In genomic region chr17:80480031-80480854, GRCm38 (mm10) we compare ENCODE assay signal across 8 mouse cellular contexts. TPM values are rescaled to one million over a fixed set of nuclear protein-coding genes. Genes with fewer than 3 reads are reported as not detected.
DNase-seq lines count a peak whose midpoint lies in the region; ATAC-seq and TF ChIP-seq lines count a peak whose summit lies in the region.

TSS of gene Sos1 (minus strand) at chr17:80480453.

- H3K9ac ChIP-seq in embryonic facial prominence, embryonic 12.5 days = peak within 1 kb of the TSS; percentile 95
- peak within 1 kb of the TSS; percentile 95 for H3K9ac ChIP-seq in limb, embryonic 11.5 days (ENCODE audit: low read length)
- peak within 1 kb of the TSS; percentile 98 for H3K9ac ChIP-seq in midbrain, embryonic 13.5 days (replicated peaks)

- H3K4me3 ChIP-seq in embryonic facial prominence, embryonic 12.5 days = peak within 1 kb of the TSS; percentile 97
- H3K4me3 ChIP-seq in limb, embryonic 11.5 days (ENCODE audit: low read depth, low read length) = peak within 1 kb of the TSS; percentile 84
- H3K4me3 ChIP-seq in midbrain, embryonic 13.5 days (replicated peaks) = peak within 1 kb of the TSS; percentile 98
- peak within 1 kb of the TSS; percentile 98 for H3K4me3 ChIP-seq in small intestine, adult 2 months (ENCODE audit: low read depth, low read length)

- peak within 1 kb of the TSS; percentile 96 for H3K27ac ChIP-seq in embryonic facial prominence, embryonic 12.5 days
- peak within 1 kb of the TSS; percentile 88 for H3K27ac ChIP-seq in limb, embryonic 11.5 days (replicated peaks; ENCODE audit: low read depth, low read length)
- peak within 1 kb of the TSS; percentile 98 for H3K27ac ChIP-seq in midbrain, embryonic 13.5 days
- H3K27ac ChIP-seq in small intestine, adult 2 months (ENCODE audit: insufficient read depth, low read depth, low read length) = peak within 1 kb of the TSS; percentile 80

- DNase-seq in 3T3-L1 (ENCODE audit: low read depth, low spot score) = peak; percentile 89
- DNase-seq in adrenal gland, postnatal 36 days = peak; percentile 99
- peak; percentile 97 to 98 for DNase-seq in heart, adult 18-20 months
- DNase-seq in kidney, adult 18-20 months = peak; percentile 97
- peak; percentile 99 for DNase-seq in limb, embryonic 11.5 days (ENCODE audit: low spot score)

- H3K4me1 ChIP-seq in embryonic facial prominence, embryonic 12.5 days = peaks cover 17% of the 10 kb centered on the region; the same call in 1 of the 2 replicates
- H3K4me1 ChIP-seq in limb, embryonic 11.5 days (ENCODE audit: control insufficient read depth, insufficient read depth, low read length) = 0 out of 2 replicates have a peak, but pooled peaks cover 4% of the 10 kb centered on the region
- peaks cover 37% of the 10 kb centered on the region for H3K4me1 ChIP-seq in midbrain, embryonic 13.5 days (replicated peaks)
- peaks cover 7% of the 10 kb centered on the region; the same call in 1 of the 2 replicates for H3K4me1 ChIP-seq in small intestine, adult 2 months (ENCODE audit: control insufficient read depth, insufficient read depth, insufficient read length, low read length)

- no peaks in the 10 kb centered on the region for H3K9me3 ChIP-seq in embryonic facial prominence, embryonic 12.5 days
- H3K9me3 ChIP-seq in limb, embryonic 11.5 days (ENCODE audit: control insufficient read depth, low read length) = no peaks in the 10 kb centered on the region
- H3K9me3 ChIP-seq in midbrain, embryonic 13.5 days = no peaks in the 10 kb centered on the region

- TF ChIP-seq CTCF in small intestine, adult 2 months (IDR thresholded peaks at IDR 0.05; ENCODE audit: extremely low read depth, insufficient read length, insufficient replicate concordance, low read depth, low read length) = no peak

- peak within 1 kb of the TSS; percentile 63 for H3K4me2 ChIP-seq in embryonic facial prominence, embryonic 12.5 days (replicated peaks)
- peak within 1 kb of the TSS; percentile 78 for H3K4me2 ChIP-seq in limb, embryonic 11.5 days (ENCODE audit: low read depth, severe bottlenecking)
- H3K4me2 ChIP-seq in midbrain, embryonic 13.5 days (replicated peaks) = peak within 1 kb of the TSS; percentile 68

- H3K27me3 ChIP-seq in embryonic facial prominence, embryonic 12.5 days = no peaks in the 10 kb centered on the region
- H3K27me3 ChIP-seq in limb, embryonic 11.5 days (ENCODE audit: control insufficient read depth, insufficient read depth, low read length) = no peaks in the 10 kb centered on the region
- H3K27me3 ChIP-seq in midbrain, embryonic 13.5 days = no peaks in the 10 kb centered on the region
- no peaks in the 10 kb centered on the region for H3K27me3 ChIP-seq in small intestine, adult 2 months (ENCODE audit: control insufficient read depth, insufficient read depth, low read length)

- TF ChIP-seq POLR2A in small intestine, adult 2 months (IDR thresholded peaks at IDR 0.05; ENCODE audit: low read depth, low read length) = peak; percentile 96

- H3K36me3 ChIP-seq in embryonic facial prominence, embryonic 12.5 days = no peaks in the 10 kb centered on the region
- no peaks in the 10 kb centered on the region for H3K36me3 ChIP-seq in limb, embryonic 11.5 days (ENCODE audit: control insufficient read depth, insufficient read depth, low read length)
- peaks cover 7% of the 10 kb centered on the region; the same call in 1 of the 2 replicates for H3K36me3 ChIP-seq in midbrain, embryonic 13.5 days
- H3K36me3 ChIP-seq in small intestine, adult 2 months (ENCODE audit: control insufficient read depth, insufficient read depth, low read length) = no peaks in the 10 kb centered on the region

- peak; percentile 87 for ATAC-seq in embryonic facial prominence, embryonic 12.5 days (ENCODE audit: insufficient number of reproducible peaks, insufficient read depth, low FRiP score, low TSS enrichment)
- ATAC-seq in limb, embryonic 11.5 days (ENCODE audit: insufficient number of reproducible peaks, low FRiP score, low TSS enrichment, low read depth) = peak; percentile 83
- peak; percentile 84 for ATAC-seq in midbrain, embryonic 13.5 days

- under 1% methylated on average over 55 of the region's 90 CpGs for WGBS in embryonic facial prominence, embryonic 12.5 days
- WGBS in limb, embryonic 11.5 days = under 1% methylated on average over 58 of the region's 90 CpGs
- under 1% methylated on average over 68 of the region's 90 CpGs for WGBS in midbrain, embryonic 13.5 days
- under 1% methylated on average over 89 of the region's 90 CpGs for WGBS in small intestine, adult 2 months

RNA-seq across cellular contexts. Expression of gene Sos1, which starts in this region (rescaled TPM):
- 10 to 100 TPM; 28.1 to 29.3 TPM for total RNA-seq in adrenal gland, postnatal 36 days (2021)
- 6.4 and 7.6 TPM in 2 replicates for polyA plus RNA-seq in embryonic facial prominence, embryonic 12.5 days (2016; fragmentation: Nextera tagmentation; extraction: Ambion mirVana)
- 10 to 100 TPM; 10.2 to 10.8 TPM for total RNA-seq in heart, adult 18-20 months (2021)
- 9.1 and 9.3 TPM in 2 replicates for polyA plus RNA-seq in limb, embryonic 11.5 days (2014; fragmentation: Nextera tagmentation; extraction: Ambion mirVana)
- 7.2 and 7.3 TPM in 2 replicates for polyA plus RNA-seq in midbrain, embryonic 13.5 days (2015; fragmentation: Nextera tagmentation; extraction: Ambion mirVana)
- 0.81 and 2.1 TPM in 2 replicates for polyA plus RNA-seq in small intestine, adult 2 months (2012; rRNA removed)

Comparison
In these comparisons a context has a peak if more than half of its experiments do, and no peak if none do; other contexts are left out.
1. Peak in every context shown above with its lines: DNase-seq, ATAC-seq, H3K4me3 ChIP-seq and H3K27ac ChIP-seq.